Mouse (Mus musculus) midbrain, postnatal 0 days (tissue): ENCODE data around the gene Sh3tc1. TPM values are rescaled to one million over a fixed set of nuclear protein-coding genes. Genes with fewer than 3 reads are reported as not detected.

Experiments used
- ATAC-seq: fragments of 200-750 bp; cut with Nextera tagmentation; 2 replicates; pipeline ENCODE4 v1.8.0; 2017; ENCODE audit warnings: moderate number of reproducible peaks, mild to moderate bottlenecking, moderate TSS enrichment, moderate library complexity; ENCODE audit not compliant: low FRiP score
- DNase-seq: peaks from one replicate; pipeline ENCODE4 v3.0.0-alpha.2; 2015; ENCODE audit warnings: low spot score
- H3K27ac ChIP-seq: fragments of 300-500 bp; sonication (generic); 2 replicates; pipeline ENCODE4 v1.5.1; 2014; ENCODE audit warnings: low read depth, mild to moderate bottlenecking, low read length, mixed read lengths
- H3K27me3 ChIP-seq: fragments of 300-500 bp; sonication (generic); 2 replicates; pipeline ENCODE4 v1.6.1; 2014; ENCODE audit warnings: low read length, control low read depth, mixed read lengths; ENCODE audit not compliant: insufficient read depth
- H3K36me3 ChIP-seq: fragments of 300-500 bp; sonication (generic); 2 replicates; pipeline ENCODE4 v1.6.1; 2014; ENCODE audit warnings: low read length, control low read depth, mixed read lengths; ENCODE audit not compliant: insufficient read depth
- H3K4me1 ChIP-seq: fragments of 300-500 bp; sonication (generic); 2 replicates; pipeline ENCODE4 v1.6.1; 2014; ENCODE audit warnings: mild to moderate bottlenecking, control low read depth, antibody characterized with exemption, low read length, mixed read lengths; ENCODE audit not compliant: insufficient read depth
- H3K4me2 ChIP-seq: fragments of 300-500 bp; sonication (generic); 2 replicates; pipeline ENCODE4 v1.6.1; 2014; ENCODE audit warnings: low read depth, mild to moderate bottlenecking, low read length, mixed read lengths; ENCODE audit not compliant: poor library complexity, severe bottlenecking
- H3K4me3 ChIP-seq: fragments of 300-500 bp; sonication (generic); 2 replicates; pipeline ENCODE4 v1.5.1; 2014; ENCODE audit warnings: low read depth, mild to moderate bottlenecking, low read length, moderate library complexity
- H3K9ac ChIP-seq: fragments of 300-500 bp; sonication (generic); replicated peaks from 2 replicates; pipeline ENCODE4 v1.6.1; 2014; ENCODE audit warnings: mild to moderate bottlenecking, low read length, moderate library complexity, mixed read lengths; ENCODE audit not compliant: poor library complexity, severe bottlenecking
- H3K9me3 ChIP-seq: fragments of 300-500 bp; sonication (generic); 2 replicates; pipeline ENCODE4 v1.6.1; 2016; ENCODE audit warnings: low read length, control low read depth
- CTCF ChIP-seq: IDR thresholded peaks from 2 replicates; pipeline ENCODE4 v1.5.1; 2016; ENCODE audit warnings: antibody characterized with exemption, mild to moderate bottlenecking
- WGBS: fragments of 180-500 bp; shearing (Covaris S2); extraction: QIAGEN DNeasy Blood & Tissue Kit; methylation state at CpG from one replicate; pipeline ENCODE4 v1.1.7; 2014; 5-methylcytosine and 5-hydroxymethylcytosine counted together
- polyA plus RNA-seq: library from polyadenylated mRNA; unstranded; fragments of >200 nt; fragmentation: Nextera tagmentation; extraction: Ambion mirVana; gene quantifications from 2 replicates; pipeline ENCODE4 v1.2.1, GENCODE M21; 2015
- total RNA-seq: library from RNA; depleted of rRNA; stranded (reverse); fragments of >200 nt; gene quantifications from 2 replicates; pipeline ENCODE4 v1.2.3, GENCODE M21; 2014; rRNA removed

Gene Sh3tc1
- total and polyA plus RNA-seq, 2 experiments from 2014 or later, result 1.8 to 1.9 TPM

GRCm38 (mm10) chr5:35647562-35647961, 92.2 kb downstream of the Sh3tc1 start:
- no peaks in the 10 kb centered on the region for H3K27me3 ChIP-seq
- H3K27ac ChIP-seq, result no peak overlapping the region
- H3K9ac ChIP-seq, result no peak overlapping the region
- TF ChIP-seq CTCF, result no peak
- DNase-seq (no peak), ATAC-seq (no peak)
- no peaks in the 10 kb centered on the region for H3K9me3 ChIP-seq
- H3K4me3 ChIP-seq, result no peak overlapping the region
- H3K36me3 ChIP-seq, result no peaks in the 10 kb centered on the region
- no peak overlapping the region for H3K4me2 ChIP-seq
- no peaks in the 10 kb centered on the region for H3K4me1 ChIP-seq
- 67% methylated on average over 4 of the region's 4 CpGs for whole genome bisulfite sequencing

Other genes starting within 250 kb of the Sh3tc1 start
- gene Cpz, start 214.3 kb downstream of the Sh3tc1 start, total RNA-seq, result 8.9 and 19.2 TPM in 2 replicates
- gene Cpz, start 214.3 kb downstream of the Sh3tc1 start, polyA plus RNA-seq, result 1.7 and 2.3 TPM in 2 replicates
- 5.8 and 11.3 TPM in 2 replicates for gene Trmt44, start 164.9 kb downstream of the Sh3tc1 start, total RNA-seq
- 3.4 and 4.9 TPM in 2 replicates for gene Trmt44, start 164.9 kb downstream of the Sh3tc1 start, polyA plus RNA-seq
- gene Acox3, start 156.9 kb downstream of the Sh3tc1 start, total RNA-seq, result 27.5 and 29.5 TPM in 2 replicates
- 13.5 and 15.6 TPM in 2 replicates for gene Acox3, start 156.9 kb downstream of the Sh3tc1 start, polyA plus RNA-seq
- gene Htra3, start 60.2 kb downstream of the Sh3tc1 start, total RNA-seq, result 19.9 and 26.3 TPM in 2 replicates
- 20.9 and 22.0 TPM in 2 replicates for gene Htra3, start 60.2 kb downstream of the Sh3tc1 start, polyA plus RNA-seq
- gene Ablim2, start 17.9 kb upstream of the Sh3tc1 start, total RNA-seq, result 44.9 and 51.4 TPM in 2 replicates
- gene Ablim2, start 17.9 kb upstream of the Sh3tc1 start, polyA plus RNA-seq, result 31.7 and 32.2 TPM in 2 replicates
- 65.4 and 80.9 TPM in 2 replicates for gene Afap1, start 153.3 kb upstream of the Sh3tc1 start, total RNA-seq
- gene Afap1, start 153.3 kb upstream of the Sh3tc1 start, polyA plus RNA-seq, result 43.5 and 43.8 TPM in 2 replicates